Comparison of ENCODE assay signal across 10 mouse cellular contexts in the genomic region with DNA sequence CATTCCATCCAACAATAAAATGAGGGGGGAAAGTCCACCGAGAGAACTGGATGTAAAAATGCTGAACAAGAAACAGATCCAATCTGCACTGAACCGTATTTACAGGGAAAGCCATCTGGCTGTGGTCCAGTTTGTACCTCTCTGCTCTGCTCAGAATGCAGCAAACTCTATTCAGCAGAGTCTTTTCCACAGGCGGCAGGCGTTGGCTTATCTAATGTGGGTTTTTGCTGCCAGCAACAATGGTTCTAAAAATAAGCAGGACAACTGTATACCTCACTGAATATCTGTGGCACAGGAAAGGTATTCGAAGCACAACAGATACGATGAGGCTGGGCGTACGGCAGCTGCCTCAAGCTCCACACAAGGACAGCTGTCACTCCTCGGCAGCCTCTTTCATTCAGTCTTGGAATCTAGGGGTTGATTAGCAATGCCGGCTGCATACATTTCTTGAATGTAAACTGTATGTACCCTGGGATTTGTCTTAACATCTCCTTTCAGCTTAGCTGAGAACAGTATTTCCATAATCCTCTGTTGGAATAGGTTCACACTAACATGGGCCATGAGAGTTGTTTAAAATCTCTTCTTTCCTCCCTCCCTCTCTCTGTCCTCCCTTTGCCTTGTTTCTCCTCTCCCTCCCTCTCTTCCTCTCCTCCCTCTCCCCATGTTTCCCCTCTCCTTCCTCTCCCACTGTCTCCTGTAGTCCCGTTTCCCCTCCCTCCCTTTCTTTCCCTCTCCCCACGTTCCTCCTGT.
DNase-seq lines count a peak whose midpoint lies in the region; ATAC-seq and TF ChIP-seq lines count a peak whose summit lies in the region.
"Had no signal": no experiment of that assay in that cellular context is flagged by ENCODE, and none has a peak within 500 bp of the region (broad histone marks: within the 10 kb centered on the region; RNA-seq: fewer than 3 reads in every experiment).

No protein-coding gene starts in this region.

- TF ChIP-seq CTCF in kidney, adult 2 months (conservative IDR thresholded peaks at IDR 0.05; ENCODE audit: insufficient read depth, insufficient read length, low read depth, low read length): no peak

- ATAC-seq in kidney, embryonic 14.5 days (ENCODE audit: low FRiP score, low TSS enrichment): no peak
- ATAC-seq in midbrain, embryonic 15.5 days (replicated peaks): peak; percentile 76

- no peaks in the 10 kb centered on the region for H3K9me3 ChIP-seq in kidney, embryonic 14.5 days (ENCODE audit: control insufficient read depth, low read length)
- H3K9me3 ChIP-seq in midbrain, embryonic 15.5 days: no peaks in the 10 kb centered on the region

- H3K27ac ChIP-seq in kidney, adult 2 months (ENCODE audit: insufficient read depth, low read depth, low read length): no peak overlapping the region
- H3K27ac ChIP-seq in kidney, embryonic 14.5 days (ENCODE audit: low read depth, low read length): no peak overlapping the region
- H3K27ac ChIP-seq in midbrain, embryonic 15.5 days: peak overlapping the region; percentile 38; the same call in 1 of the 2 replicates

- no peaks in the 10 kb centered on the region for H3K36me3 ChIP-seq in kidney, adult 2 months (ENCODE audit: control insufficient read depth, insufficient read depth, low read length)
- no peaks in the 10 kb centered on the region for H3K36me3 ChIP-seq in kidney, embryonic 14.5 days (ENCODE audit: control insufficient read depth, insufficient read depth, low read length)
- H3K36me3 ChIP-seq in midbrain, embryonic 15.5 days (replicated peaks): no peaks in the 10 kb centered on the region

- no peak overlapping the region for H3K9ac ChIP-seq in kidney, embryonic 14.5 days (ENCODE audit: low read depth, low read length)
- no peak overlapping the region for H3K9ac ChIP-seq in midbrain, embryonic 15.5 days

- no peak overlapping the region for H3K4me2 ChIP-seq in kidney, embryonic 14.5 days (replicated peaks; ENCODE audit: low read depth, low read length)
- H3K4me2 ChIP-seq in midbrain, embryonic 15.5 days: peak overlapping the region; percentile 39

- H3K4me1 ChIP-seq in kidney, adult 2 months (ENCODE audit: control insufficient read depth, insufficient read depth, low read length): no peaks in the 10 kb centered on the region
- peaks cover 12% of the 10 kb centered on the region; the same call in 1 of the 2 replicates for H3K4me1 ChIP-seq in kidney, embryonic 14.5 days (ENCODE audit: control insufficient read depth, insufficient read depth, low read length)
- peaks cover 12% of the 10 kb centered on the region for H3K4me1 ChIP-seq in midbrain, embryonic 15.5 days
- H3K4me1 ChIP-seq: megakaryocyte, embryonic 14.5 days had no signal

- no peak overlapping the region for H3K4me3 ChIP-seq in kidney, adult 2 months (ENCODE audit: insufficient read depth, low read depth, low read length)
- H3K4me3 ChIP-seq in kidney, embryonic 14.5 days (ENCODE audit: low read length): no peak overlapping the region
- no peak overlapping the region for H3K4me3 ChIP-seq in midbrain, embryonic 15.5 days
- H3K4me3 ChIP-seq: erythroblast, embryonic 14.5 days; megakaryocyte, embryonic 14.5 days had no signal

- TF ChIP-seq POLR2A in kidney, adult 2 months (IDR thresholded peaks at IDR 0.05; ENCODE audit: low read depth, low read length): no peak

- H3K27me3 ChIP-seq in kidney, adult 2 months (replicated peaks; ENCODE audit: control insufficient read depth, insufficient read depth, low read length): no peaks in the 10 kb centered on the region
- no peaks in the 10 kb centered on the region for H3K27me3 ChIP-seq in kidney, embryonic 14.5 days (ENCODE audit: control insufficient read depth, insufficient read depth, low read length)
- H3K27me3 ChIP-seq in midbrain, embryonic 15.5 days (replicated peaks): no peaks in the 10 kb centered on the region
- H3K27me3 ChIP-seq: megakaryocyte, embryonic 14.5 days had no signal

- WGBS in kidney, adult 2 months: 33% methylated on average over 12 of the region's 12 CpGs
- WGBS in kidney, embryonic 14.5 days: 40% methylated on average over 12 of the region's 12 CpGs
- WGBS in midbrain, embryonic 15.5 days: 5% methylated on average over 12 of the region's 12 CpGs

- DNase-seq in kidney, adult 2 months: peak; percentile 30
- DNase-seq in frontal cortex, postnatal 36 days (ENCODE audit: low spot score in 2 of 2): peak; percentile 21 to 45
- DNase-seq in layer of hippocampus, adult 9-10 months (ENCODE audit: low spot score): peak; percentile 32
- DNase-seq in thymus, postnatal 36 days: no peak
- DNase-seq in thymus, postnatal 14 days: no peak
- no peak for DNase-seq in adipocyte (ENCODE audit: low spot score)

Comparison
In these comparisons a context has a peak if more than half of its experiments do, and no peak if none do; other contexts are left out.
1. DNase-seq: peak in kidney, adult 2 months (single experiment), frontal cortex, postnatal 36 days (2 of 2) and layer of hippocampus, adult 9-10 months (single experiment); none in thymus, postnatal 36 days (0 of 2), thymus, postnatal 14 days (single experiment) and adipocyte (single experiment).